Mouse (Mus musculus) hindbrain, embryonic 14.5 days (tissue): ENCODE measurements at regions not wholly inside any gene's neighbourhood (a gene's known extent, or its start where the extent isn't known, plus 50 kb on each side); places are given as distances from the start of the nearest gene placed in this dataset.

Experiments used
- ATAC-seq: fragments of 200-750 bp; cut with Nextera tagmentation; 2 replicates; pipeline ENCODE4 v1.8.0; 2017; ENCODE audit warnings: moderate number of reproducible peaks, mild to moderate bottlenecking, moderate TSS enrichment, moderate library complexity; ENCODE audit not compliant: low FRiP score
- DNase-seq: peaks from one replicate; pipeline ENCODE4 v3.0.0-alpha.2; 2015; ENCODE audit warnings: low spot score
- H3K27ac ChIP-seq: fragments of 300-500 bp; sonication (generic); 2 replicates; pipeline ENCODE4 v1.5.1; 2014; ENCODE audit warnings: mild to moderate bottlenecking, moderate library complexity
- H3K27me3 ChIP-seq: fragments of 300-500 bp; sonication (generic); 2 replicates; pipeline ENCODE4 v1.6.1; 2014; ENCODE audit warnings: mild to moderate bottlenecking, low read length, mixed read lengths; ENCODE audit not compliant: control insufficient read depth, insufficient read depth
- H3K36me3 ChIP-seq: fragments of 300-500 bp; sonication (generic); replicated peaks from 2 replicates; pipeline ENCODE4 v1.6.1; 2014; ENCODE audit not compliant: control insufficient read depth, insufficient read depth
- H3K4me1 ChIP-seq: fragments of 300-500 bp; sonication (generic); replicated peaks from 2 replicates; pipeline ENCODE4 v1.6.1; 2014; ENCODE audit warnings: antibody characterized with exemption, low read length, mixed read lengths; ENCODE audit not compliant: control insufficient read depth, insufficient read depth
- H3K4me2 ChIP-seq: fragments of 300-500 bp; sonication (generic); replicated peaks from 2 replicates; pipeline ENCODE4 v1.6.1; 2014; ENCODE audit warnings: mild to moderate bottlenecking, moderate library complexity
- H3K4me3 ChIP-seq: fragments of 300-500 bp; sonication (generic); replicated peaks from 2 replicates; pipeline ENCODE4 v1.5.1; 2014; ENCODE audit warnings: mild to moderate bottlenecking, low read length
- H3K9ac ChIP-seq: fragments of 300-500 bp; sonication (generic); 2 replicates; pipeline ENCODE4 v1.6.1; 2014
- H3K9me3 ChIP-seq: fragments of 300-500 bp; sonication (generic); 2 replicates; pipeline ENCODE4 v1.6.1; 2016; ENCODE audit warnings: low read length; ENCODE audit not compliant: control insufficient read depth
- WGBS: fragments of 180-500 bp; shearing (Covaris S2); extraction: QIAGEN DNeasy Blood & Tissue Kit; methylation state at CpG from one replicate; pipeline ENCODE4 v1.1.7; 2014; 5-methylcytosine and 5-hydroxymethylcytosine counted together

GRCm38 (mm10) chr16:84581166-84581565 lies 66.2 kb downstream of the A730009L09Rik start:
- WGBS = 79% methylated on average over 4 of the region's 4 CpGs
- no peak for ATAC-seq

DNA sequence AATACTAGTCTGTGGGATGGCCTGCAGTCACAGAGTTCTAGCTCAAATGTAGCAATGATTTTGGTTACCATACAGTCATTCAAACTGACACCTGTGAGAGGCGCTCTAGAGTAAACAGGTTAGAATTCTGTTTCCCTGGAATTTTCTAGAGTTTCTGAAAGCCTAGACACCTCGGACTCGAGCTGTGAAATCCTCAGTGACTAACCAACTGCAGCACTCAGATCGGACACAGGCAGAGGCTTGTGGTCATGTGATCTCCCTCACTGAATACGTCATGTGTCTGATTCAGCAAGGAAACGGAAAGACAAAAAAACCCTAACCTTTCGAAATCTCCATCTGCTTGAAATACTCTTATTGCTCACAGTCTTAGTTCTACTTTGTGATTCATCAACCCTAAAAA lies 68.4 kb downstream of the A730009L09Rik start:
- Histone ChIP-seq H3K9ac (no peak overlapping the region), H3K4me1 (no peaks in the 10 kb centered on the region), H3K36me3 (no peaks in the 10 kb centered on the region), H3K4me2 (no peak overlapping the region), H3K4me3 (no peak overlapping the region), H3K9me3 (no peaks in the 10 kb centered on the region), H3K27ac (no peak overlapping the region), H3K27me3 (no peaks in the 10 kb centered on the region)
- ATAC-seq (no peak), DNase-seq (no peak)
- WGBS = 85% methylated on average over 7 of the region's 7 CpGs

More at GRCm38 (mm10) chr16:84581166-84581565, 66.2 kb downstream of the A730009L09Rik start:
- Histone ChIP-seq H3K4me2 (no peak overlapping the region), H3K9ac (no peak overlapping the region), H3K27me3 (no peaks in the 10 kb centered on the region), H3K9me3 (no peaks in the 10 kb centered on the region), H3K36me3 (no peaks in the 10 kb centered on the region), H3K4me1 (no peaks in the 10 kb centered on the region), H3K4me3 (no peak overlapping the region), H3K27ac (no peak overlapping the region)
- DNase-seq = no peak

DNA sequence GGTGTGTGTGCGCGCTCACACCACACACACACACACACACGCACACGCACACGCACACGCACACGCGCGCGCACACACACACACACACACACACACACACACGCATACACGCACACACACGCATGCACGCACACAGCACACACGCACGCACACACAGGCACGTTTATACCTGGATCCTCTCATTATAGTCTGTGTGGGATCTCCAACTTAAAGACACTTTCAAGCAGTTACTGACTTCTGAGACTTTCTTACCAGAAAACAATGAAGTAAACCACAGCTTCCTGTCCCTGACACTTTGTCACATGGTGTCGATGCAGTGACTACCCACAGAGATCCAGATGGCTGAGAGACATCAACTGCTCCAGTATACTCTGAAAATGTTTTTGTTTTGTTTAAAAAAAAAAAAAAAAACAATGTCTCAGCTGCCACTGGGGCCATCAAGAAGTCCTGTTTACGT lies 68.9 kb downstream of the A730009L09Rik start:
- no peak overlapping the region for H3K9ac ChIP-seq
- no peaks in the 10 kb centered on the region for H3K4me1 ChIP-seq
- no peak overlapping the region for H3K4me2 ChIP-seq
- no peak for ATAC-seq
- H3K9me3 ChIP-seq = 0 out of 2 replicates have a peak, but pooled peaks cover 4% of the 10 kb centered on the region
- H3K27ac ChIP-seq = no peak overlapping the region
- no peak for DNase-seq
- 91% methylated on average over 19 of the region's 19 CpGs for WGBS
- H3K27me3 ChIP-seq = no peaks in the 10 kb centered on the region
- no peaks in the 10 kb centered on the region for H3K36me3 ChIP-seq
- H3K4me3 ChIP-seq = no peak overlapping the region

- H3K36me3 ChIP-seq = no peaks in the 10 kb centered on the region
- no peaks in the 10 kb centered on the region for H3K4me1 ChIP-seq
- H3K9ac ChIP-seq = no peak overlapping the region
- no peak for DNase-seq
- no peak for ATAC-seq
- no peak overlapping the region for H3K4me3 ChIP-seq
- H3K27ac ChIP-seq = no peak overlapping the region
- H3K27me3 ChIP-seq = no peaks in the 10 kb centered on the region
- H3K9me3 ChIP-seq = 0 out of 2 replicates have a peak, but pooled peaks cover 4% of the 10 kb centered on the region
- whole genome bisulfite sequencing = 85% methylated on average over 14 of the region's 14 CpGs
- H3K4me2 ChIP-seq = no peak overlapping the region
These were observed 69.9 kb downstream of the A730009L09Rik start for GRCm38 (mm10) chr16:84584724-84585399.

- Histone ChIP-seq H3K27me3 (no peaks in the 10 kb centered on the region), H3K4me3 (no peak overlapping the region), H3K4me2 (no peak overlapping the region), H3K27ac (no peak overlapping the region), H3K4me1 (no peaks in the 10 kb centered on the region), H3K9me3 (0 out of 2 replicates have a peak, but pooled peaks cover 4% of the 10 kb centered on the region), H3K9ac (no peak overlapping the region), H3K36me3 (no peaks in the 10 kb centered on the region)
- ATAC-seq = no peak
- DNase-seq = no peak
- WGBS = 78% methylated on average over 2 of the region's 2 CpGs
These were observed 78.1 kb downstream of the A730009L09Rik start for GRCm38 (mm10) chr16:84592978-84593377.

GRCm38 (mm10) chr16:84602969-84603368 lies 88.0 kb downstream of the A730009L09Rik start:
- Histone ChIP-seq H3K27me3 (no peaks in the 10 kb centered on the region), H3K27ac (no peak overlapping the region), H3K4me3 (no peak overlapping the region), H3K36me3 (no peaks in the 10 kb centered on the region), H3K9ac (no peak overlapping the region), H3K9me3 (no peaks in the 10 kb centered on the region), H3K4me2 (no peak overlapping the region), H3K4me1 (no peaks in the 10 kb centered on the region)
- no peak for ATAC-seq
- DNase-seq = no peak
- 92% methylated on average over 8 of the region's 8 CpGs for WGBS

DNA sequence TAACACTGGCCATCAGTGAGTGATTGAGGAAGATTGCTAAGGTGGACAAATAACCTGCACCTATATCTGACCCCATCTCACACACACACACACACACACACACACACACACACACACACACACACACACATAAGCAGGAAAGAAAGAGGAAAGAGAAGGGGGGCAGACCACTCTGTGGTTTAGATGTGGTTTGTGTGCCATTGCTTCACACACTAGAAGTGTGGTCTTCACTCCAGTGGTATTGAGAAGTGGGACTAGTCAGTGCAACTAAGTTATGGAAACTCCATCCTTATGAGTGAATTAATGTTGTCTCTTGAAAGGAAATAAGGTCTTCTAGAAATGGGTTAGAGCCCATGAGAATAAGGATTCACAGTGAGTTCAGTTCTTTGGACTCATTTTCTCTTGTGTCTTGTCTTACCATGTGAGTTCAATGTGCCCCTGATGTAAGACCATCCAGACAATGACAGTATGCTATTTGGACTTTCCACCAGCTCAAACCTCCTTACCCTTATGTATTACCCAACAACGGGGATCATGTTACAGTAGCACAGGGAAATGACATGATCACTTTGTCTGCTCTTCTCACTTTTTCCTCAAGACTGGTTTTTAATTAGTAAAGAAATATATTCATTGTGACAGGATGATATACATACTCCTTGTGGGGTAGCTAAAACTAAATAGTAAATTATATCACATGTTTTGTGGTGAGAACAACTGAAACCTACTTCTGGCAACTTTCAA lies 88.7 kb downstream of the A730009L09Rik start:
- Histone ChIP-seq H3K4me1 (no peaks in the 10 kb centered on the region), H3K9me3 (no peaks in the 10 kb centered on the region), H3K27me3 (no peaks in the 10 kb centered on the region), H3K27ac (no peak overlapping the region), H3K4me3 (no peak overlapping the region), H3K4me2 (no peak overlapping the region), H3K36me3 (no peaks in the 10 kb centered on the region), H3K9ac (no peak overlapping the region)
- ATAC-seq (no peak), DNase-seq (no peak)
- 97% methylated on average over 1 of the region's 1 CpGs for WGBS

- H3K9ac ChIP-seq = no peak overlapping the region
- DNase-seq (no peak), ATAC-seq (no peak)
- no peaks in the 10 kb centered on the region for H3K9me3 ChIP-seq
- no peak overlapping the region for H3K4me2 ChIP-seq
- H3K27me3 ChIP-seq = no peaks in the 10 kb centered on the region
- H3K4me1 ChIP-seq = no peaks in the 10 kb centered on the region
- H3K36me3 ChIP-seq = no peaks in the 10 kb centered on the region
- no peak overlapping the region for H3K27ac ChIP-seq
- whole genome bisulfite sequencing = 92% methylated on average over 9 of the region's 9 CpGs
- no peak overlapping the region for H3K4me3 ChIP-seq
These were observed 89.5 kb downstream of the A730009L09Rik start for GRCm38 (mm10) chr16:84604272-84604975.
